Mouse (Mus musculus) ES-Bruce4 (cell line): ENCODE measurements around the gene Arhgef10l. TPM values are rescaled to one million over a fixed set of nuclear protein-coding genes. Genes with fewer than 3 reads are reported as not detected.

Experiments used
- H3K27ac ChIP-seq: 2 replicates; pipeline ENCODE4 v1.5.1; 2012; ENCODE audit warnings: low read length, inconsistent platforms; ENCODE audit not compliant: insufficient read depth
- H3K27me3 ChIP-seq: 2 replicates; pipeline ENCODE4 v1.6.1; 2012; ENCODE audit warnings: mild to moderate bottlenecking, low read length, inconsistent platforms; ENCODE audit not compliant: control insufficient read depth, poor library complexity, insufficient read depth, severe bottlenecking
- H3K36me3 ChIP-seq: 2 replicates; pipeline ENCODE4 v1.6.1; 2012; ENCODE audit warnings: inconsistent platforms, mild to moderate bottlenecking, low read length, moderate library complexity; ENCODE audit not compliant: control insufficient read depth, poor library complexity, insufficient read depth, severe bottlenecking
- H3K4me1 ChIP-seq: one replicate; pipeline ENCODE4 v1.8.1; 2011; ENCODE audit warnings: low read length; ENCODE audit not compliant: control insufficient read depth, insufficient read depth
- H3K4me3 ChIP-seq: 2 replicates; pipeline ENCODE4 v1.5.1; 2011; ENCODE audit warnings: low read depth, mild to moderate bottlenecking, low read length
- H3K9ac ChIP-seq: 2 replicates; pipeline ENCODE4 v1.6.1; 2012; ENCODE audit warnings: low read depth, mild to moderate bottlenecking, inconsistent platforms; ENCODE audit not compliant: poor library complexity, severe bottlenecking
- H3K9me3 ChIP-seq: replicated peaks from 2 replicates; pipeline ENCODE4 v1.6.1; 2012; ENCODE audit warnings: mild to moderate bottlenecking, low read length, inconsistent platforms; ENCODE audit not compliant: control insufficient read depth, poor library complexity, insufficient read depth, severe bottlenecking
- CTCF ChIP-seq: IDR thresholded peaks from one replicate; pipeline ENCODE4 v1.8.1; 2011; ENCODE audit warnings: low read depth, low read length
- EP300 ChIP-seq: IDR thresholded peaks from 2 replicates; pipeline ENCODE4 v1.6.1; 2011; ENCODE audit warnings: low read depth, low read length; ENCODE audit not compliant: insufficient read depth
- POLR2A ChIP-seq: IDR thresholded peaks from one replicate; pipeline ENCODE4 v1.8.1; 2011; ENCODE audit warnings: low read length; ENCODE audit not compliant: insufficient read depth
- polyA plus RNA-seq: library from polyadenylated mRNA; stranded (reverse); fragments of >200 nt; gene quantifications from 2 replicates; pipeline ENCODE4 v1.2.4, GENCODE M21; 2011; ENCODE audit warnings: low read depth; ENCODE audit not compliant: missing spikeins, insufficient read depth, insufficient read length

The Arhgef10l gene
- polyA plus RNA-seq, 1 experiment, result 7.7 TPM

DNA sequence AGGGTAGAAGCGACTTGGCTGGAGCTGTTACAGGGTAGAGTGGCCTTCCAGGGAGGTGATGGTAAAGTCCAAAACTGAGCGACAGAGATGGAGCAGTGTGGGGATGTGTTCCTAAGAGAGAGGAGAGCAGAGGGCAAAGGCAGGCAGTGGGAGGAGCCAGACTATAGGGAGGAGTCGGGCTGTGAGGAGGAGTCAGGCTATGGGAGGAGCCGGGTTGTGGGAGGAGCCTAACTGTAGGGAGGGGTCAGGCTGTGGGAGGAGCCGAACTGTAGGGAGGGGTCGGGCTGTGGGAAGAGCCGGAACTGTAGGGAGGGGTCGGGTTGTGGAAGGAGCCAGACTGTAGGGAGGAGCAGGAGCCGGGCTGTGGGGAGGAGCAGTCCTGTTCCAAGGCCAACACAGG lies 134.8 kb downstream of the Arhgef10l start:
- Histone ChIP-seq H3K9ac (no peak overlapping the region), H3K4me1 (no peaks in the 10 kb centered on the region), H3K36me3 (no peaks in the 10 kb centered on the region), H3K27ac (no peak overlapping the region), H3K27me3 (no peaks in the 10 kb centered on the region), H3K9me3 (no peaks in the 10 kb centered on the region), H3K4me3 (no peak overlapping the region)
- no peak for TF ChIP-seq CTCF
- TF ChIP-seq EP300, result no peak
- no peak for TF ChIP-seq POLR2A

- H3K27me3 ChIP-seq, result no peaks in the 10 kb centered on the region
- H3K9ac ChIP-seq, result no peak overlapping the region
- H3K36me3 ChIP-seq, result no peaks in the 10 kb centered on the region
- TF ChIP-seq CTCF, result no peak
- no peaks in the 10 kb centered on the region for H3K9me3 ChIP-seq
- H3K4me3 ChIP-seq, result no peak overlapping the region
- H3K27ac ChIP-seq, result no peak overlapping the region
- H3K4me1 ChIP-seq, result no peaks in the 10 kb centered on the region
Observed at GRCm38 (mm10) chr4:140529735-140530134, 136.1 kb downstream of the Arhgef10l start.

GRCm38 (mm10) chr4:140528443-140528842 lies 137.4 kb downstream of the Arhgef10l start:
- no peak overlapping the region for H3K27ac ChIP-seq
- H3K4me3 ChIP-seq, result no peak overlapping the region
- no peak overlapping the region for H3K9ac ChIP-seq
- H3K9me3 ChIP-seq, result no peaks in the 10 kb centered on the region
- no peaks in the 10 kb centered on the region for H3K27me3 ChIP-seq
- no peaks in the 10 kb centered on the region for H3K4me1 ChIP-seq
- no peaks in the 10 kb centered on the region for H3K36me3 ChIP-seq
- TF ChIP-seq CTCF (no peak), POLR2A (no peak), EP300 (no peak)

DNA sequence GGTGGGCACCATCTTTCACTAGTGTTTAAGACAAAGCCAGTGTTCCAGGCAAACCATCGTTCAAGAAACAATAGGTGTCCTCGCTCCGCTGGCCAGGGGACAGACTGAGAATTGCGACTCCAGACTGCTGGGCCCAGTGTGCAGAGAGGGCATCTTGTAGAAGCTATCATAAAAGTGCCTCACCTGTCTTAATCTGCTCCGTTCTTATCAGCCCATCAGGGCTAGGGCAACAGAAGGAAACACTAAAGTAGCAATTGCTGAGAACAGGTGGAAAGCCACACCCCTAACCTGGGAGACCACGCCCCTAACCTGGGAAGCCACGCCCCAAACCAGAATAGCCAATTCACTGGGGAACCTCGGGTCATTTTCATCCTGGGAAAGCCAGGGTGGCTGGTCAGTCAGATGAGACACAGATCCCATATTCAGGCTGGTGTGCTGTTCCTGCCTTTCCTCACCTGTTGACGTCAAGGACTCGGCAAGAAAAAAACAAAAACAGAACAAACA lies 140.1 kb downstream of the Arhgef10l start:
- Histone ChIP-seq H3K4me3 (no peak overlapping the region), H3K27me3 (no peaks in the 10 kb centered on the region), H3K9me3 (no peaks in the 10 kb centered on the region), H3K4me1 (no peaks in the 10 kb centered on the region), H3K36me3 (no peaks in the 10 kb centered on the region), H3K27ac (no peak overlapping the region), H3K9ac (no peak overlapping the region)
- no peak for TF ChIP-seq CTCF
- no peak for TF ChIP-seq EP300
- TF ChIP-seq POLR2A, result no peak

DNA sequence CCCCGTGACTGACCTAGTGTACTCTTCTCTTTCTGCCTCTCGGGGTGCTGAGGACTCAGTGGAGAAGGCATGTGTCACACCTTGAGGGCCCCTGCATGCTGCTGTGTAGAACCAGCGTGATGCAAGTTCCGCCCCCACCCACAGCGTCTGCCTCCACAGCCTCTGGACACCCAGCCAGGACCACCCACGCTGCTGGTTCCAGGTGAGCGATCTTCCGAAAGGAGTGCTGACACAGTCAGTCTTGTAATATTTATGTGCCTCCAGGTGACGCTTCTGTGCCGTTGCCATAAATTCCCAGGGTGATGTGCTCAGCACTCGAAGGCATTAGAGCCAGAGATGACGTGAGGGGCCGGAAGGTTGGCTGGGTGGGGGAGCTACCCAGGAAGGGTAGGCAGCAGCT lies 140.9 kb downstream of the Arhgef10l start:
- Histone ChIP-seq H3K27me3 (no peaks in the 10 kb centered on the region), H3K36me3 (no peaks in the 10 kb centered on the region), H3K9me3 (no peaks in the 10 kb centered on the region), H3K4me1 (no peaks in the 10 kb centered on the region), H3K4me3 (no peak overlapping the region), H3K9ac (no peak overlapping the region), H3K27ac (no peak overlapping the region)
- TF ChIP-seq POLR2A (no peak), CTCF (no peak), EP300 (no peak)

GRCm38 (mm10) chr4:140522873-140523272 lies 142.9 kb downstream of the Arhgef10l start:
- no peaks in the 10 kb centered on the region for H3K9me3 ChIP-seq
- no peaks in the 10 kb centered on the region for H3K36me3 ChIP-seq
- no peak overlapping the region for H3K4me3 ChIP-seq
- no peak overlapping the region for H3K9ac ChIP-seq
- no peaks in the 10 kb centered on the region for H3K4me1 ChIP-seq
- H3K27me3 ChIP-seq, result no peaks in the 10 kb centered on the region
- no peak overlapping the region for H3K27ac ChIP-seq
- TF ChIP-seq EP300 (no peak), POLR2A (no peak), CTCF (no peak)
